Mouse (Mus musculus) heart, embryonic 10.5 days (tissue): ENCODE results near the gene Htt. TPM values are rescaled to one million over a fixed set of nuclear protein-coding genes. Genes with fewer than 3 reads are reported as not detected.
A peak's percentile ranks its signal among the peaks of the same experiment; 100 is the strongest.
"Not testable (repeated sequence)": the region's sequence is repeated elsewhere in the genome, so short reads cannot be mapped to it uniquely, and the experiment has no call there.

ENCODE experiments used
- DNase-seq: peaks from one replicate; pipeline ENCODE4 v3.0.0-alpha.2; 2017; ENCODE audit warnings: low spot score
- H3K27ac ChIP-seq: fragments of 300-500 bp; sonication (generic); 2 replicates; pipeline ENCODE4 v1.5.1; 2016; ENCODE audit warnings: mild to moderate bottlenecking
- H3K27me3 ChIP-seq: fragments of 300-500 bp; sonication (generic); 2 replicates; pipeline ENCODE4 v1.6.1; 2016; ENCODE audit warnings: mild to moderate bottlenecking; ENCODE audit not compliant: poor library complexity, insufficient read depth, severe bottlenecking
- H3K36me3 ChIP-seq: fragments of 300-500 bp; sonication (generic); 2 replicates; pipeline ENCODE4 v1.6.1; 2016; ENCODE audit warnings: mild to moderate bottlenecking, moderate library complexity
- H3K4me1 ChIP-seq: fragments of 300-500 bp; sonication (generic); 2 replicates; pipeline ENCODE4 v1.6.1; 2016; ENCODE audit warnings: mild to moderate bottlenecking
- H3K4me3 ChIP-seq: fragments of 300-500 bp; sonication (generic); 2 replicates; pipeline ENCODE4 v1.5.1; 2016; ENCODE audit warnings: mild to moderate bottlenecking, moderate library complexity
- H3K9me3 ChIP-seq: fragments of 300-500 bp; sonication (generic); 2 replicates; pipeline ENCODE4 v1.6.1; 2016; ENCODE audit warnings: mild to moderate bottlenecking, moderate library complexity
- WGBS: fragments of 180-500 bp; shearing (Covaris S2); methylation state at CpG from one replicate; pipeline ENCODE4 v1.1.7; 2016; 5-methylcytosine and 5-hydroxymethylcytosine counted together
- polyA plus RNA-seq: library from polyadenylated mRNA; unstranded; fragments of >200 nt; fragmentation: Nextera tagmentation; extraction: Ambion mirVana; gene quantifications from 2 replicates; pipeline ENCODE4 v1.2.1, GENCODE M21; 2016

Htt gene
- polyA plus RNA-seq, result 10.8 and 14.6 TPM in 2 replicates

DNA sequence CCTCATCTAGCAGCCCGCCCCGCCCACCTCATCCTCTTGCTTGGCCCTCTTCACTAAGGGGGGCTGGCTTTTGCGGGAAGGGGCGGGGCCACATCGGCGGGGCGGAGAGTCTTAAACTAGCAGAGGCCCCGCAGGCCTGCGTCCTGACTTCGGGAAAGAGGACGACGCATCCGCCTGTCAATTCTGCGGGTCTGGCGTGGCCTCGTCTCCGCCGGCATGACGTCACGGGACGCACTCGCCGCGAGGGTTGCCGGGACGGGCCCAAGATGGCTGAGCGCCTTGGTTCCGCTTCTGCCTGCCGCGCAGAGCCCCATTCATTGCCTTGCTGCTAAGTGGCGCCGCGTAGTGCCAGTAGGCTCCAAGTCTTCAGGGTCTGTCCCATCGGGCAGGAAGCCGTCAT is at the start of gene Htt:
Htt (plus strand) TSS at position 232 of the 400 bp plus-strand sequence.
- Histone ChIP-seq H3K27me3 (no peaks in the 10 kb centered on the region), H3K4me1 (peaks cover 16% of the 10 kb centered on the region), H3K4me3 (peak within 1 kb of the TSS; percentile 93), H3K36me3 (no peaks in the 10 kb centered on the region), H3K9me3 (no peaks in the 10 kb centered on the region), H3K27ac (peak within 1 kb of the TSS; percentile 94)
- DNase-seq, result peak; percentile 98
- WGBS, result under 1% methylated on average over 35 of the region's 35 CpGs

DNA sequence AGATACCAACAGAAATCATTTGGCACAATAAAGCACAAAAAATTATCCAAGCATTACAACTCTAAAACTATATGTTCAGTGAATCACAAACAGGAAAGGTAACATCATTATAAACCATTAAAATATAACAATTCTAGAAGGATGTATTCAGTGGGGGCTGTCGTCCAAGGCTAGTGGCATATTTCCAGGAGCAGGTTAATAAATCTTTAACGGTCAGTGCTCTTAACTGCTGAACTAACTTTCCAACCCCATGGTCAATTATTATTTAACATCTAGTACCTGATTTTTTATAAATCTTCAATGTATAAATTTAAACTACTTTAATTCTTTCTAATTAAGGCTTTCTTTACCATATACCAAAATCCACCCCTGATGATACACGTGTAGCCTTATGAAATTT is 47.2 kb upstream of the Htt start:
- H3K27me3 ChIP-seq, H3K4me1 ChIP-seq, H3K4me3 ChIP-seq, H3K9me3 ChIP-seq, H3K36me3 ChIP-seq, DNase-seq, H3K27ac ChIP-seq: not testable (repeated sequence)
- 79% methylated on average over 3 of the region's 3 CpGs for WGBS

DNA sequence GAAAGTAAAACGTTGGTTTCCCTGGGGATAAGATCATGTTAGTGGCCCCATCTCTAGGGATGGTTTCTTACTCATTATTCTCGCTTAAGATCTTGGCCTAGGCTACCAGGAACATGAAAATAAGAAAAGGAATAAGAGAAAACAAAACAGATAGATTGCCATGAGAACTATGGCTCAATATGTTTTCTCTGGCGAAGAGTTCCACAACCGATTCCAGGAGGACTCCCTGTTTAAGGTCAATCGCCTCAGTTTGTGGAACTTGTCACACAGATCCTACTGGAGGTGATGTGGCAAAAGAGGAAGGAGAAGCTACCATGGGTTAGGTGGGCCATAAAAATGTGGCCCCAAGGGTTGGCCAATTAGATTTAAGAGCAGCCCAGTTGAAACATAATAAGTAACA is 46.7 kb upstream of the Htt start:
- Histone ChIP-seq H3K27ac (no peak overlapping the region), H3K36me3 (no peaks in the 10 kb centered on the region), H3K4me3 (no peak overlapping the region), H3K9me3 (no peaks in the 10 kb centered on the region), H3K4me1 (no peaks in the 10 kb centered on the region), H3K27me3 (no peaks in the 10 kb centered on the region)
- DNase-seq, result no peak
- 78% methylated on average over 5 of the region's 5 CpGs for WGBS

DNA sequence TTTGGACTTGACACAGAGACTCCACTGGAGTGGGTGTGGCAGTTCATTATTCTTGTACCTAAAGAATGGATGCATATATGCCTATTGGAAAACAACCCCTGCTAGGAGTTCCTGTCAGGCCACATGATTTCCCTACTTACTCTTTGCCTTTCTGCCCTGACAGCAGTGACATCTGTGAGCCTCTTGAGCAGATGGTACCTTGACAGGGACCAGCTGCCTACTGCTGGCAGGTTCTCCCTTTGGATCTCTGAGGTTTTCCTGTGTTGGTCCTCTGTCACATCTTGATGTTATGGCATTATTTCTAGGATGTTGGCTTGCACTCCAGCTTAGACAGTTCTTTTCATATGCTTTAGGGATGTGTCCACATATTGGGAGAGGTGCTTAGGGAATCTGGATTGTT is 32.4 kb upstream of the Htt start:
- H3K27me3 ChIP-seq, result no peaks in the 10 kb centered on the region
- no peak for DNase-seq
- no peak overlapping the region for H3K4me3 ChIP-seq
- no peaks in the 10 kb centered on the region for H3K9me3 ChIP-seq
- no peaks in the 10 kb centered on the region for H3K36me3 ChIP-seq
- H3K27ac ChIP-seq, result no peak overlapping the region
- H3K4me1 ChIP-seq, result no peaks in the 10 kb centered on the region

DNA sequence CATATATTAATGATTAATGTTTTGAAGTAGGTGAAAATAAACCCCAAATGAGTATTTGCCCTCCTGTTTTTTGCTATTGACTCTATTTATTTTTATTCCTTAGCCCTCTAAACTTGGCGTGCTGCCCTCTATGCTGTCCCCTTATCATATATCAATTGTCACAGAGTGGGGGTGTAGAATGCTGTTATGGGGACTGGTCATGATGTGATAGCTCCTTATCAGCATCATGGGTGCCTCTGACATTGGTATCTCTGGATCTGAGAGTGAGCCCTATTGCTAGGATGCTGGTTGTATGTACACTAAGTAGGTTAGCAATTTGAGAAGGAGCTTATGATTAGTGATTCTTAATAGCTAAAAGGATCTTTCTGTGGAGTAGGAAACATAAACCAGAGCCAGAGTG is 31.3 kb upstream of the Htt start:
- no peaks in the 10 kb centered on the region for H3K4me1 ChIP-seq
- 35% methylated on average over 1 of the region's 1 CpGs for WGBS

DNA sequence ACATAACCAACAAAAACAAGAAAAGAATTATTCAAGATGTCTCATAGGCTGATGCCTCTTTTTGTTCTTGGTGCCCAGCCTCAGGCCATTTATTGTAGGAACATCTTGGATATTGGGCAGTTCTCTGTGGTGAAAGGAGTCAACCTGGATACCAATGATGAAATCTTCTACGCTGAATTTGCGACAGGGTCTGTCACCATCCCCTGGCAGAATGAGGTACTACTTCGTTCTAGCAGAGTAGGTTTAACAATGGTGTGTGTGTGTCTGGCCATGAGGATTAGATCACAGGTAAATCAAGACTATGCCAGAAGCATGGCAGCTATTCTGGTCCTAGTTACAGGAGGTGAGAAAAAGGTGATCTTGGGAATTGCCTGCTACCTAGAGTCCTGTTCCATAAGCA is 10.1 kb upstream of the Htt start:
- no peaks in the 10 kb centered on the region for H3K36me3 ChIP-seq
- peaks cover 5% of the 10 kb centered on the region; the same call in 1 of the 2 replicates for H3K4me1 ChIP-seq
- H3K27ac ChIP-seq, result no peak overlapping the region
- H3K4me3 ChIP-seq, result no peak overlapping the region
- no peaks in the 10 kb centered on the region for H3K9me3 ChIP-seq
- no peaks in the 10 kb centered on the region for H3K27me3 ChIP-seq
- WGBS, result 53% methylated on average over 3 of the region's 3 CpGs
- no peak for DNase-seq

More for the DNA sequence above, 31.3 kb upstream of the Htt start:
- H3K27ac ChIP-seq, result no peak overlapping the region
- no peaks in the 10 kb centered on the region for H3K9me3 ChIP-seq
- no peaks in the 10 kb centered on the region for H3K36me3 ChIP-seq
- DNase-seq, result no peak
- no peak overlapping the region for H3K4me3 ChIP-seq
- H3K27me3 ChIP-seq, result no peaks in the 10 kb centered on the region

DNA sequence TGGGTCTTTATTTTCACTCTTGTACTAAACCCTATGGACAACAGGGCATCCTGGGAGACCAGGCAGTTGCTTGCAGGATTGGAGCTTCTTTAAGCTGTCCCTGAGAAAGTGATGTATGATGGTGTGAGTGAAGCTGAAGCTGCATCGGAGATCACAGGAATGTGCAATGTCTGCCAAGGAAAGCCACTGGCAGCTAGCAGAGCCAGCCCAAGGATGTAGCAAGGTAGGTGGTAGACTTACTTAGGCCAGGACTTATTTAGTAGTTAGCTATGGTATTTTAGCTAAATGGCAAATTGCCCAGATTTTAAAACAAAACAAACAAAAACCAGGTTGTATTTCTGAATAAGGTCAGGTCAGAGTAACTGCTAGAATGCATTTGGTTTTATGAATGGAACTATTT is 2.8 kb upstream of the Htt start:
- no peaks in the 10 kb centered on the region for H3K9me3 ChIP-seq
- H3K4me1 ChIP-seq, result peaks cover 16% of the 10 kb centered on the region
- no peak overlapping the region for H3K27ac ChIP-seq
- WGBS, result 85% methylated on average over 1 of the region's 1 CpGs
- no peaks in the 10 kb centered on the region for H3K36me3 ChIP-seq
- H3K4me3 ChIP-seq, result no peak overlapping the region
- no peak for DNase-seq
- H3K27me3 ChIP-seq, result no peaks in the 10 kb centered on the region

DNA sequence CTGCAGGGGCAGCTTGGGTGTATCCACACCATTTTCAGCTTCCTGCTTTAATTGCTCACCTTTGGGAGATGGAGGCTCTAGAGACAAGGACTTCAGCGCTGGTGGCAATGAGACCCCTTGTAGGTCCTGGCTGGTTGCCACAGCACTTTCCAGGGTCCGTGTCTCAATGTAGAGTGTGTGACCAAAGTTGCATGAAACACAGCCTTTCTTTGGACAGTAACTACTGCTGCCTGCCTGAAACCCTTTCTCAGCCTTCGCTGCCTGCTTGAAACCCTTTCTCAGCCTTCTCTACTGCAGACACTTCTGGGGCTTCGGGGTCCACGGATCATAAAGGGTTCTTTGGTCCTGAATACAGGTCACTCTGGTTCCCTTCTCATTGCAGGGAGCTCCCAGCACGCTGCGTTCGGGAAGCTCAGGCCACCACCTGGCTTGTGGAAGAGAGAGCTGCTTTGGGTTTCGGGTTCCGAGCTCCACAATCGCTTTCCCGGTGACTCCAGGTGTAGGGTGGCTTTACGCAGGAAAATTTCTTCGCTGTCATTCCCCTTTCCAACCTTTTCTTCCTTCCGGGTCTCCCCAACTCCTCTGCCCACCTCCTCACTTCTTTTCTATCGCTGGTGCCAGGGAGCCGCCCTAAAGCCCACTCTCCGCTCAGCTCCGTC is 561 bp upstream of the Htt start:
- no peaks in the 10 kb centered on the region for H3K27me3 ChIP-seq
- peak overlapping the region; percentile 94 for H3K27ac ChIP-seq
- peak; percentile 76 for DNase-seq
- 2% methylated on average over 19 of the region's 19 CpGs for WGBS
- H3K9me3 ChIP-seq, result no peaks in the 10 kb centered on the region
- H3K4me1 ChIP-seq, result peaks cover 16% of the 10 kb centered on the region
- no peaks in the 10 kb centered on the region for H3K36me3 ChIP-seq
- peak overlapping the region; percentile 93 for H3K4me3 ChIP-seq

DNA sequence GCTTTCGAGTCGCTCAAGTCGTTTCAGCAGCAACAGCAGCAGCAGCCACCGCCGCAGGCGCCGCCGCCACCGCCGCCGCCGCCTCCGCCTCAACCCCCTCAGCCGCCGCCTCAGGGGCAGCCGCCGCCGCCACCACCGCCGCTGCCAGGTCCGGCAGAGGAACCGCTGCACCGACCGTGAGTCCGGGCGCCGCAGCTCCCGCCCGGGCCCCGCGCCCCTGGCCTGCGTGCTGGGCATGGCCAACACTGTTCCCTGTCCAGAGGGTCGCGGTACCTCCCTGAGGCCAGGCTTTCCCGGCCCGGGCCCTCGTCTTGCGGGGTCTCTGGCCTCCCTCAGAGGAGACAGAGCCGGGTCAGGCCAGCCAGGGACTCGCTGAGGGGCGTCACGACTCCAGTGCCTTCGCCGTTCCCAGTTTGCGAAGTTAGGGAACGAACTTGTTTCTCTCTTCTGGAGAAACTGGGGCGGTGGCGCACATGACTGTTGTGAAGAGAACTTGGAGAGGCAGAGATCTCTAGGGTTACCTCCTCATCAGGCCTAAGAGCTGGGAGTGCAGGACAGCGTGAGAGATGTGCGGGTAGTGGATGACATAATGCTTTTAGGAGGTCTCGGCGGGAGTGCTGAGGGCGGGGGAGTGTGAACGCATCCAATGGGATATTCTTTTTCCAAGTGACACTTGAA is 533 bp downstream of the Htt start:
- H3K27ac ChIP-seq, result peak overlapping the region; percentile 94
- peak overlapping the region; percentile 93 for H3K4me3 ChIP-seq
- peak; percentile 84 for DNase-seq

DNA sequence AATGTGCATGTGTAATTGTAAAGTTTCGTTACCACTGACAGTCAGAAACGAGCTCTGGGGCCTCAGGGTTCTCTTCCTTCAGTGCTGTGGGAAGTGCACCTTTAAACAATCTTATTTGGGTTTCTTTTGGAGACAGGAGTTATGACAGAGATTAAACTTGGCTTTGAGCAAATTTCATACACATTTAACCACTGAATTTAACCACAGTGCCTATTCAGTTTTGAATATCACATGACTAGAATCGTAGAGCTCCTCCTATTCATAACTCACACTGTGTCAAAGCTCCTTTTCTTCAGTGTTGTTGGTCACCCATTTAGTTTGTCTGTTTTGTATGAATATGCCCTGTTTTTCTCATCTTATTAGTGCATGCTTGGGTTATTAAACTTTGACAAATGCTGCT is 10.3 kb downstream of the Htt start:
- peaks cover 8% of the 10 kb centered on the region for H3K36me3 ChIP-seq
- no peak overlapping the region for H3K27ac ChIP-seq
- WGBS, result 93% methylated on average over 3 of the region's 3 CpGs
- no peaks in the 10 kb centered on the region for H3K9me3 ChIP-seq
- no peaks in the 10 kb centered on the region for H3K4me1 ChIP-seq
- no peaks in the 10 kb centered on the region for H3K27me3 ChIP-seq
- H3K4me3 ChIP-seq, result no peak overlapping the region
- no peak for DNase-seq

More for the DNA sequence above, 533 bp downstream of the Htt start:
- Histone ChIP-seq H3K36me3 (no peaks in the 10 kb centered on the region), H3K4me1 (peaks cover 16% of the 10 kb centered on the region), H3K9me3 (no peaks in the 10 kb centered on the region), H3K27me3 (no peaks in the 10 kb centered on the region)
- under 1% methylated on average over 54 of the region's 54 CpGs for WGBS

DNA sequence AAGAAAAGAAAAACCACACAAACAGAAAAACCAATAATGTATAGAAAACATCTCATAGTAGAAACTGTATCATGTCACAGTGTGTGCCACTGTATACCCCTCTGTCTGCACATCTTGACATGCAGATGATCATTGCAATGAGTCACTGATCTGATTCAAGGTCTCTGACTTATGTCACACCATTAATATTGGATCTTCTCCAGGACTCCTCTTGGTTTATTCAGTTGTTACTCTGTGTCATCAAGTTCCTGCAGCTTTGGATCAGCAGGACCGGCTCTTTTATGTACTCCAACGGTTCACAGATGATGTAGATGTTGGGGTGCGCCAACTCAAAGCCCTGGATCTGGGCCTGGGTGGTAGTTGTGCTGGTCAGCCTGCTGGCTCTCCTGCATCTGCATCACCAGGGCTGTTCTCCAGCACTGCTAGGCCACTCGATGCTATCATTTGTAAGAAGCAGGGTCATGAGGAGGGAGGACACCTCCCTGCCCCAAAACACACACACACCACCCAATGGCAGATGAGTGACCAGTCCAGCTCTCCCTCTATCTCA is 11.2 kb downstream of the Htt start:
- no peak overlapping the region for H3K4me3 ChIP-seq
- no peaks in the 10 kb centered on the region for H3K27me3 ChIP-seq
- no peaks in the 10 kb centered on the region for H3K9me3 ChIP-seq
- 85% methylated on average over 4 of the region's 4 CpGs for WGBS
- H3K27ac ChIP-seq, result no peak overlapping the region
- no peaks in the 10 kb centered on the region for H3K4me1 ChIP-seq
- DNase-seq, result no peak
- H3K36me3 ChIP-seq, result peaks cover 8% of the 10 kb centered on the region

DNA sequence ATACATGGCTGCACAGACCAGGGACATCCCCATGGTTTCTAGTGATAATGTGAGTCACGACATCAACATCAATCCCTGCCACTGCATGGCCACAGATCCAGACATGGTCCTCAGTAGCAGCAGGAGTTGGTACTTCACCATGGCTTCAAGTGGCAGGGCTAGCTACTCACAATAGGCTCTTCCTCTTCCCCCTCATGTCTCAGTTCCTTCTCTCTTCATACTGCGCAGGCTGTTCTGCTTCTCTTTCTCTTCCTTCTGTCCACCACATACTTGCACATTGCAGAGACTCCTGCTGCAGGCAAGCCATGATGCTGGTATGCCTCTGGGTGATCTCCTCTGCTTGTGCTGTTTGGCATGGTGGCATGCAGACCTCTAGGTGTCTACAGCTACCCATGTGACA is 11.9 kb downstream of the Htt start:
- no peaks in the 10 kb centered on the region for H3K27me3 ChIP-seq
- WGBS, result 94% methylated on average over 2 of the region's 2 CpGs
- H3K36me3 ChIP-seq, result peaks cover 8% of the 10 kb centered on the region
- no peaks in the 10 kb centered on the region for H3K4me1 ChIP-seq
- H3K27ac ChIP-seq, result no peak overlapping the region
- H3K4me3 ChIP-seq, result no peak overlapping the region
- DNase-seq, result no peak
- no peaks in the 10 kb centered on the region for H3K9me3 ChIP-seq

DNA sequence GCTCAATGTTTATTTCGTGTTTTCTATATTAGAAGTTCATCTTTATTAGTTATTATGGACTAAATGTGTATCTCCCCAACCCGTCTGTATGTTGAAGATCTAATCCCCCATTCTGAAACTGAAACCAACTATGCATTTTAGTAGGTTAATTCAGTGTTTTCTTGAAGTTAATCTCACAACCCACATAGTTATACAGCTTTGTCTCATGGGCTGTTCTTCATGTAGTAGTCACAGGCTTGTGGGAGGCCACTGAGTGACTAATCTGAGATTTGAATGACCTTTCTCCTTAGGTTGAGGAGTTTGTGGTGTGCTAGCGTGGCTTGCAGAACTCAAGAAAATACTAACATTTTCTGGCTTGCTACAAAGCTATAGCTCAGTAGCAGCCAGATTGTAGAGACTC is 23.5 kb downstream of the Htt start:
- H3K4me3 ChIP-seq, result no peak overlapping the region
- peaks cover 36% of the 10 kb centered on the region for H3K36me3 ChIP-seq
- no peaks in the 10 kb centered on the region for H3K9me3 ChIP-seq
- H3K27ac ChIP-seq, result no peak overlapping the region
- H3K27me3 ChIP-seq, result no peaks in the 10 kb centered on the region
- no peaks in the 10 kb centered on the region for H3K4me1 ChIP-seq
- 82% methylated on average over 3 of the region's 3 CpGs for WGBS
- DNase-seq, result no peak
